Mouse (Mus musculus) kidney, postnatal 10 days (tissue): ENCODE data around the gene Tubb4b.

Source experiments
- DNase-seq: peaks from one replicate; pipeline ENCODE4 v3.0.0; 2021; ENCODE audit warnings: mixed read lengths

Gene Tubb4b

DNA sequence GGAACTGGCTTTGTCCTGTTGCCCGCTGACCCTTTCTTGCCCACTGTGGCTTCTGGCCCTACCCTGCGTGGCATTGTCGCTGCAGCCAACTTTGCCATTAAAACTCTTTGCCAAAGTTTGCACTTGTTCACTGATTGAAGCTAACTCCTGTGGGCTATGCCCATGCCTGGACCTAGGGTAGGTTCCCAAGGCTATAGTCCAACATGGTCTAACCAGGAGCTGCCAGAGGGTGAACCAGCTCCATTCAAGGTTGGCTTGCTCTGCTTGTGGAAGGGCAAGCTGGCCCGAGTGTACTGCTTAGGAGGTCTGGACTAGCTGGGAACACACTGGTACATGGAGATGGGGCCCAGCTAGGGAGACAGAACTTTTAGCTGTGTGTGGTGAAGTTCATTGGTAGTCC, 19.6 kb upstream of the Tubb4b start:
- no peak for DNase-seq

- DNase-seq, result no peak
Measured at GRCm38 (mm10) chr2:25243342-25243741, 18.8 kb upstream of the Tubb4b start.

GRCm38 (mm10) chr2:25242101-25242506, 17.6 kb upstream of the Tubb4b start, which contains the start of the genes Rnf208 and Cysrt1:
Rnf208 (plus strand) TSS chr2:25242255.
Cysrt1 (minus strand) TSS chr2:25242452.
- peak; percentile 43 for DNase-seq

DNA sequence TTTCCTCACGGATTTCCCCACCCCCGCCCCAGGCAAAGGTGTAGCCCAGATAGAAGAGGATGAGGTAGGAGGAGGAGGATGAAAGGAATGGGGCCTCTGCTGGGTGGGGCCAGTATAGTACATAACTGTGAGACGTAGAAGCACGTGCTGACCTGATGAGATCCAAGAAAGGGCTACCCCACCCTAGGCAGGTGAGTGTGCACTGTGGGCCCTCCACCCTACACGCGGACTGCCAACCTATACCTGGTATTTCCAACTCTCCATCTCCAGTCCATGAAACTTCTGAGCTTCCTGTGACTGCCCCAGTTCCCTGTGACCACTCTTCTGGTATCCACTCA, 16.9 kb upstream of the Tubb4b start:
- DNase-seq, result no peak

DNA sequence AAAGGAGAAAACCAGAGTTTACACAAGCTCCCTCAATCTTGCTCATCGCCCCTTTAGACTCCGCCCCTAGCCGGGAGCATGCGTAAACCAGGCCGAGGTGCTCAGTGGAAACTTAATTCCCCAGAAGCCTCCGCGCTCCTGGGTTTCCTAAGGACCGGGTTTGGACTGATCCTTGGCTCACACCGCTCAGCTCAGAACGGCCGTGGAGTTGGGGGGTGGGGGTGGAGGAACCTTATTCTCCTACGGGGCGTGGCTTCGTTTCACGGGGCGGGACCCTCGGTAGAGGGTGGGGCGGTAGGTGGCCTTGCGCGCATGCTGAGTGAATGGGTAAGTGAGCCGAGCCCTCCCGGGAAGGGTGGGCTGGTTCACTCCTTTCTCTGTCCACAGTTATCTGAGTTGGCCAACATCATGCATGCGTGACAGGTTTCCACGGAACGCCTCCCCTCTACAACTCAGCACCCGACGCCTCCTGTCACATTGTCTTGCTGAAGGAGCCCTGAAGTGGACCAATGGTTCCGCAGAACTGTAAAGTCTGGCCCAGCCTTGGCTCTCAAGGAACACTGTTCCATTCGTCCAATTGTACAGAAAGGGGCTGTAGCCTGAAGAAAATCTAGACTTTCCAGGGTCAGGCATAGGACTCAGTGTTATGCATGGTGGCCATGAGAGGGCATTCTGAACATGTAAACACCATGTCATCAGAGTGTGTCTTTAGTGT, 16.4 kb upstream of the Tubb4b start:
- peak; percentile 86 for DNase-seq

DNA sequence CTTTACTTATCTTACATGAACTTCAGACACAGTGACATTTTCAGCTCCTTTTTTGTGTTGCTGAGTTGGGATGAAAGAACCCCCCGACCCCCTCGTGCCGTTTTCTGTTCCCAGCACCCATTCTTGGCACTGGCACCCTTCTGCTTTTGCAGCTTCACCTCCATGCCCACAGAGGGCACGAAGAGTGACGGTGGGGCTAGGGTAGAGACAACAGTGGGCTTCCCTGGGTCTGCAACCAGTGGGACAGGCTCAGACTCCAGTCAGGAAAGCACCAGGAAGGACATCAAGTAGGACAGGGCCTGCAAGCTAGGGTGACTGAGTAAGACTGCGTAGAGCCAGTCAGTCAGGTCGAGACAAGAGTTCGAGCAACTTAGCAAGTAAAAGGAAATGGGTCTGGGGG, 15.8 kb upstream of the Tubb4b start:
- DNase-seq, result no peak

DNA sequence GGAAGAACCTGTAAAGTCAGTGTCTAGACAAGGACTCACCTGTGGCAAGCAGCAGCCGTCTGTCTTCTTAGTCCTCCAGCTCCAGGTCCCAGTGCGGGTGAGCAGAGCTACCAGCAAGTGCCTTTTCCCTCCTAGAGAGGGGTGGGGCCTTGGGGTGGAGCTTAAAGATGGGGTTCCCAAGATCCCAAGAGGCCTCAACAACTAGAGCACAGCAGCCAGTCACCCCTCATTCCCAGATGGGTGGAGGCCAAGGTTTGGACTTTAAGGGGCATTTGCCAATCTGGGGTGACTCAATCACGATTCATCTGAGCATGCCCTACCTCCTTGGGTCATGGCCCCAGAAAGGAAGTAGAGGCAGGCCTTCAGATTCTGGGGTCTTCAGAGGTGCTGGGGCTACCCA, 15.3 kb upstream of the Tubb4b start:
- no peak for DNase-seq

DNA sequence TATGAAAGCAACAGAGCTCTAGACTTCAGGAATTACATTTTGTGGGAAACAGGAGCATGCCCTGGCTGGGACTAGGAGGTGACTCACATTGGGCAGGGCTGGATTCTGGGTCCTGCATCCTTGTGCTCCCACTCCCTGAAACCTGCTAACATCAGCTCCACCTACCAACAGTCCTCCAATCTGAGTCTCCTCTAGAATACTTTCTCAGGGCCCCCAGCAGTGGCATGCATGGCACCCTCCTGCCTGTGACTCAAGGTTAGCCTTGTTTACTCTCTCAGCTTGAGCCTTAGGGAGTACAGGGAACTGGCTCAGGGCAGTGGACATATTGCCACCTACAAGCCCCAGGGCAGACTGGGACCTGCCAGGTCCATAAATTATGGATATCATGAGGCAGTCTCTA, 13.6 kb upstream of the Tubb4b start:
- no peak for DNase-seq

DNA sequence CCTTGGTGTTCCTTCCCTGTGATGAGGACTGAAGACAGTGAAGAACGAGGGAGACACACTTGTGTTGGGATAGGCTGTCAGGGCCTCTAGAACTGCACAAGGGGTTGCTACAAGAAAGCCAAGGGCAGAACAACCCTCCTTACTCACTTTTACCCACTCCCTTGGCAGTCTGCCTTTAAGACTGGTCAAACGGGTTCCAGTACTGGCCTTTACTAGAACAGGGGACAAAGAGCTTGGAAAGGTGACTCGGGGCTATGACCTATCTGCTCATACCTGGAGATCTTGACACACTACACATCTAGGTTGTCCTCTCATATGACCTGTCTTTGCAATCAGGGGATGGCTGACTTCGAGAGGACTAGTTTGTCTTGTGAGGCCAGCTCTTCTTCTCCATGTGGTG, 13.0 kb upstream of the Tubb4b start:
- peak; percentile 70 for DNase-seq

DNA sequence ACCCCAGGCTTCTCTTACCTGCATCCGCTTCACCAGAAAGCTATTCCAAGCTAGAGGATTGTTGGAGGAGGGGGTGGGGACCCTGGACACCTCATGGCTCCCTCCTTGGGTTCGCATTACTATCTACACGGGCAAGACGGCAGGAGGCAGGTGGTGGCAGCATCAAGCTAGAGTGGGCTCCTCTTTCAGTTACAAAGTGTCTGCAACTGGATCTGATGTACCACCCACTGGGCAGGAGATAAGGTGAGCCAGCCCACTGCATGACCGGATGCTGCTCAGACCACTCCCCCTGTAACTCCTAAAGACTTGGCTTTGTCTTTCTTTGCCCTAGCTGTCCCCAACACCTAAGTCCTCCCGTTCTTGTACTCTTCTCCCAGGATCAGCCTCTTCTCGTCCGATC, 12.1 kb upstream of the Tubb4b start, which contains the start of gene Rnf224:
Rnf224 (minus strand) TSS at position 174 of the 400 bp plus-strand sequence.
- no peak for DNase-seq

GRCm38 (mm10) chr2:25234551-25235220, 10.2 kb upstream of the Tubb4b start:
- peak; percentile 50 for DNase-seq

DNA sequence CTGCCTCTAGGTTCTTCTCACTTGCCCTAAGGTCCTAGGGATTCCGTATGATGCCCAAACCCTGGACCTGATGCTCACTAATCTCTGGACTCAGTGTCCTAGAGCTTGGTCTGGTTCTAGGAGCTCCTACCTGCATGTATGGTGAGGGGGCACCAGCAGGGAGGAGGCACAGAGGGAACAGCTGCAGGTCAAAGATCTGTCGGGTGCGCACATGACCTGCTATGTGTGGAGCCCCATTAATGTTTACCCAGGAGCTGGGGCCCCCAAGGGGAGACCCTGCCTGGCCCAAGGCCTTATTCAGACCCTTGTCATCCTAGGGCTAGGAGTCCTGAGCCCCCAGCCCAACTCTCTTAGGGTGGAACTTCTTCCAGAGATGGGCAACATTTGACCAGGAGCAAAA, 9.5 kb upstream of the Tubb4b start, which contains the start of gene Slc34a3:
Slc34a3 (minus strand) TSS at position 315 of the 400 bp plus-strand sequence.
- DNase-seq, result peak; percentile 61

- no peak for DNase-seq
Measured at GRCm38 (mm10) chr2:25233421-25233820, 8.9 kb upstream of the Tubb4b start.

DNA sequence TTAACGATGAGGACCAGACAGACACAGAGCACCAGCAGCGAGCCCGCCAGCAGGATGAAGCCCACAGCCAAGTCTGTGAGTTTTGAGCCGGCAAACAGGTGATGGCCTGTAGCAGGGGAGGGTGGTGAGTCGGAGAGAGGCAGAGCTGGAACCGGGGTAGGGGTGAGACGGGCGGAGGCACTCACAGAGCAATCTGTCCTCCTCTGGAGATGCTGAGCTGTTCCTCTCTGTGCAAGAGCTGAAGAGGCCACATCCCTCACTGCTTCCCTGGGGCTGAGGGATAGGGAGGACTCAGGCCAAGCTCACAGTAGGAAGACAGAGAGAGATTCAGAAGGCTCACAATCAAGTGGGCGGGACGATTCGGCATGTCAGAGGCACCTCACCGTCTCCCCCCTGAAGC, 6.5 kb upstream of the Tubb4b start:
- no peak for DNase-seq

DNA sequence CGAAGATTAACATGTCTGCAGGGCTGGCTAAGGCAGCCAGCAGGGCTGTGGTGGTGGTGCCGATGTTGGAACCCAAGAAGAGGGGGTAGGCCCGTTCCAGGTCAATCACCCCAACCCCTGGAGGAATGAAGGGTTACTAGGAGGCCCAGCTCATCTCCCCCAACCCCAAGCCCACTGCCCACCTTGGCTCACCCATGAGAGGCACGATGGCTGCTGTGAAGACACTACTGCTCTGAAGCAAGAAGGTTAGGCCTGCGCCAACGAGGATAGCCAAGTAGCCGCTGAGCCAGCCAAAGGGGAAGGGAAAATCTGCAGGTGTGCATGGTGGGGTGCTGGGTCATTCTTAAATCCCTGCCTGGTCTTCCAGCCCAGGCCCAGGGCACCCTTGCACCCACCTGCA, 6.1 kb upstream of the Tubb4b start:
- no peak for DNase-seq

DNA sequence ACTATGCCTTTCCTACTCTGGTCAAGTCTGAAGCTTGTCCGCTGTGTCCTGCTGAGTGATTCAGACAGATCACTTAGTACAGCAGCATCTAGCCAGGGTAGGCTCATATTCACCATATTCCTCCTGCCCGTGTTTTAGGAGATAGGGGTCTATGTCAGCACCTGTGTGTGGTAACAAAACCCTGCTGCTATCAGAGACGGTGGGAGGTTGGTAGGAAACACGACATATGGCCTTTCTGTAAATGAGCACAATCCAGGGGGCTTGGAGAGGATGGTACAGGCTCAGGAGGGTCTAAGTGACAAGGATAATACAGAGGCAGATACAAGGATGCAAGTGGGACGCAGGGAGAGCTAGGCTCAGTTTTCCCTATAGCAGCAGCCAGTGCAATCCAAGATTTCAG, 5.1 kb upstream of the Tubb4b start:
- DNase-seq, result no peak

DNA sequence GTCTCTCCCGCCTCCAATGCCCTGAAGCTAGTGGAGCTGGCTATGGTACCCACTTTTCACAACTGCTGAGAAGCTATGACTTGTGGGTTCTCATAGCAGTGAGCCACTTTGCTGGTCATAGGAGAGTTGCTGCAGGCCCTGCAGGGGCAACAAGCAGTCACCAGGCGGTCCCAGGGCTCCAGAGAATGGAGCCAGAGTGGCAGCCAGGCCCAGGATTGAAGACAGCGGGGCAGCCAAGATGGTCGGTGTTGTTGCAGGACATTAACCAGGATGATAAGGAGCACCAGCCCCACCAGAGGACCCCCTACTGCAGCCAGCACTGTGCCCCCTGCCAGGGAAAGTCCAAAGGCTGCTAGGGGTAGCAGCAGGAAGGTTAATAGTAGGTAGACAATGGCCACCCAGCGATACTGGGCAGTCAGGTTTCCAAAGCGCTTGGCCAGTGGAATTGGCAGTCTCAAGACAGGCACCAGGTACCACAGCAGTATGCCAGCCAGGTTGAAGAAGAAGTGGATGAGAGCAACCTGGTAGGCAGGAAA, 4.6 kb upstream of the Tubb4b start:
- DNase-seq, result no peak

DNA sequence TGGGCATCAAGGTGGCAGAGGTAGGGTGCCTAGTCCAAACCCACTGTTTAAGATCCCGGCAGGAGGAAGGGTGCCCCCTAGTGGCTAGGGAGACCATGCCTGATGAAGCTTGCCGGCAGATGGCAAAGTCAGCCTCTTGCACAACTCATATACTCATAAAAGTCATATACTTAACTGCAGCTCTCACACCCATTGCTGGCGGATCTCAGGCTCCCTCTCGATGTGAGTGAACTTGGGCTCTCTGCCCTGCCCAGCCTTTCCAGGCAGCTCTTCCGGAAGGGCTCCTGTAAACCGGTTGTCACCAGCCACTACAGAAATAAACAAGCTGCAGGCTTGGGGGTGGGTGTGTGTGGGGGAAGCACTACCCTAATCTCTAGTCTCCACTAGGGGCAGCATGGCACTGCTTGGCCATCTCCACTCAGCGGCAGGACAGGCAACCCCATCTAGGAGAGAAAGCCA, 4.0 kb upstream of the Tubb4b start:
- DNase-seq, result peak; percentile 92

GRCm38 (mm10) chr2:25227406-25227805, 2.9 kb upstream of the Tubb4b start:
- DNase-seq, result no peak

DNA sequence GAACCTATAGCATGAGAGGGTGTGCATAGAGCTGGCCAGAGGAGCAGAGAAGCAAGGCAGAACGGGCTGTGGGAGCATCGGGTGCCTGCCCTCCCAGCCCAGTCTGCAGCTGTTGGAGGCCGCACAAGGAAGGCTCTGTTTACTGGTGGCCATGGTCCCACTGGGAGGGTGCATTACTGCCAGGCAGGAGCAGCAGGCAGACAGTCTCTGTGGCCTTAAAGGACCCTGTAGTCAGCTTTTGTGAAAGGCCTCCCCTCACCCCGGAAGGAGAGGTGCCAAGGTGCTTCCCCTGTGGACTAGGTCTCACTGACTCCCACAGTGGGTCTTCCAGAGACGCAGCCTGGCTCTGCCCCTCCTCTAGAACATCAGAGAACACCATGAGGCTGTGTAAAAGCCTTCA, 2.4 kb upstream of the Tubb4b start:
- no peak for DNase-seq

DNA sequence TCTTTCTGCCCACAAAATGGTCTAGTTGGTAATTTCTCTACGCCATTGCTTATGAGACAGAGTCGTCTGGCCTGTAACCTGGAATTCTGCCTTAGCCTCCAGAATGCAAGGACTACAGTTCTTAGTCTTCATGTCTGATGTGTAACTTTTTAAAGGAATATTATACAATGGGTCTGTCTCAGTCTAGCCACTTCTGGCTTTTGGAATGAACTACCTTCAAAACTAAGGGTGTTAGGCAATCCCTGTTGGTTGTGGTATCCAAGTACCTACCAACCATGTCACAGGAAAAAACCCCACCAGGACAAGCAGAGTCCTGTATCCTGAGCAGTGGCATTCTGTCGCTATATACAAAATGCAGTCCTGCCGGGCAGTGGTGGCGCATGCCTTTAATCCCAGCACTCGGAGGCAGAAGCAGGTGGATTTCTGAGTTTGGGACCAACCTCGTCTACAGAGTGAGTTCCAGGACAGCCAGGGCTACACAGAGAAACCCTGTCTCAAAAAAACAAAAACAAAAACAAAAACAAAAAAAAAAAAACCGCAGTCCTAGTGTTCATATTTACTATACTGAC, 1.4 kb upstream of the Tubb4b start:
- DNase-seq, result no peak

DNA sequence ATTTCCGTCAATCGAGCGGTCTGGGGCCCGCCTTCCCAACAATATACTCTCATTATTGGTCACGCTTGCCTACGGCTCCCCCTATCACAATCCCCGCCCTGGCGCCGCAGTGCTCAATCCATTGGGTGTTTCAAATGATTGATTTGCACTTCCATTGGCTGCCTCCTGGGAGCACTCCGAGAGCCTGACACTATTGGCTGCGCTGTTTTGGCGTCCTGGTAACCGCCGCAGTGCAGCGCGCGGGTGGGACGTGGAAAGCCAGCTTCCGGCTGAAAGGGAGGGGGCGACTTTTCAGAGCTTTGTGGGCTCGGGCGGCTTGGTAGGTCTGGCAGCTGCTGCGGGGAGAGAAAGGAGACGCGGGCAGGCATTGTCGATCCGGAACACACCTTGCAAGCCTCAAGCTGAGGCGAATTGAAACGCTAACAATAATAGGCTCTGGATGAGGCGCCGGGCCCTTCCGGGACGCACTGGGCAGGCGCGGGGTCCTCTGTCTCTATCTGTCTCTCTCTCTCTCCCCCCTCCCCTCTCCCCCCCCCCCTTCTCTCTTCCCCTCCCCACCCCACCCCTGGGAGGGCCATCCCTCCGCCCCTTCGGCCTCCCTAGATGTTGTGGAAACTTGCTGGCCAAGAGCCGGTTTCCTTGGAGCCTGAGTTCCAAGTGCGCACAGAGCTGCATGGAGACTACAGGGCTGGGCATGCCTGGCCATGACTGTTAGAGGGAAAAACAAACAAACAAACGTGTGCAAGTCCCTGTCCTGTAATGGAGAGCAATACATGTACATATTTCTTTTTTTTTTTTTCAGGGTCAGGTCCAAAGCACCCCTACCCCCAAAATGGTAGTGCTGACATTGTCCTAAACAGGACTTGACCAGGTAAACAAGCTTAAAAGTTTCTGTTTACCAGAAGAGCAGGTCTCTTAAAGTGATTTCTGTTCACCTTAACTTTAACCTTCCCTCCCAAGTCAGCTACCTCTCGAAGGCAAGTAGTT, 557 bp upstream of the Tubb4b start:
- peak; percentile 98 for DNase-seq
